Mouse (Mus musculus): ENCODE results near the gene Actbl2.

Gene Actbl2

GRCm38 (mm10) chr13:111254713-111255112, at the start of gene Actbl2:
Gene Actbl2, plus strand, starts transcription at chr13:111255013.
- in situ Hi-C loops (cut with MseI, MboI): no loop called here

GRCm38 (mm10) chr13:111210649-111211378, 44.0 kb upstream of the Actbl2 start:
- in situ Hi-C loops (cut with MseI, MboI): no loop called here

GRCm38 (mm10) chr13:111228768-111229167, 26.0 kb upstream of the Actbl2 start:
- in situ Hi-C loops (cut with MseI, MboI): loop anchor here in 1 of 2 experiments (25.0 kb wide), 1 partner anchor 241 kb away; no protein-coding TSS in a partner anchor

GRCm38 (mm10) chr13:111229541-111229940, 25.3 kb upstream of the Actbl2 start:
- in situ Hi-C loops (cut with MseI, MboI): loop anchor here in 1 of 2 experiments (25.0 kb wide), 1 partner anchor 242 kb away; no protein-coding TSS in a partner anchor

- in situ Hi-C loops (cut with MseI, MboI): loop anchor here (10.0 to 25.0 kb wide), 3 partner anchors 245 to 848 kb away; no protein-coding TSS in a partner anchor
Measured at GRCm38 (mm10) chr13:111232416-111232815, 22.4 kb upstream of the Actbl2 start.

GRCm38 (mm10) chr13:111233356-111233755, 21.5 kb upstream of the Actbl2 start:
- in situ Hi-C loops (cut with MseI, MboI): loop anchor here (10.0 to 25.0 kb wide), 3 partner anchors 246 to 849 kb away; no protein-coding TSS in a partner anchor

GRCm38 (mm10) chr13:111234573-111234972, 20.2 kb upstream of the Actbl2 start:
- in situ Hi-C loops (cut with MseI, MboI): loop anchor here (10.0 to 25.0 kb wide), 3 partner anchors 247 to 850 kb away; no protein-coding TSS in a partner anchor

- in situ Hi-C loops (cut with MseI, MboI): loop anchor here (10.0 to 25.0 kb wide), 3 partner anchors 248 to 851 kb away; no protein-coding TSS in a partner anchor
Measured at GRCm38 (mm10) chr13:111235719-111236166, 19.1 kb upstream of the Actbl2 start.

GRCm38 (mm10) chr13:111236461-111236864, 18.4 kb upstream of the Actbl2 start:
- in situ Hi-C loops (cut with MseI, MboI): loop anchor here (10.0 to 25.0 kb wide), 3 partner anchors 249 to 852 kb away; no protein-coding TSS in a partner anchor

- in situ Hi-C loops (cut with MseI, MboI): loop anchor here (10.0 to 25.0 kb wide), 3 partner anchors 250 to 852 kb away; no protein-coding TSS in a partner anchor
Measured at GRCm38 (mm10) chr13:111237296-111237695, 17.5 kb upstream of the Actbl2 start.

- in situ Hi-C loops (cut with MseI, MboI): loop anchor here (10.0 to 25.0 kb wide), 3 partner anchors 251 to 853 kb away; no protein-coding TSS in a partner anchor
Measured at GRCm38 (mm10) chr13:111237865-111238465, 16.8 kb upstream of the Actbl2 start.

- in situ Hi-C loops (cut with MseI, MboI): no loop called here
Measured at GRCm38 (mm10) chr13:111251106-111251505, 3.7 kb upstream of the Actbl2 start.

- in situ Hi-C loops (cut with MseI, MboI): no loop called here
Measured at GRCm38 (mm10) chr13:111251795-111252194, 3.0 kb upstream of the Actbl2 start.

GRCm38 (mm10) chr13:111258016-111258415, 3.2 kb downstream of the Actbl2 start:
- in situ Hi-C loops (cut with MseI, MboI): no loop called here

GRCm38 (mm10) chr13:111258424-111259092, 3.7 kb downstream of the Actbl2 start:
- in situ Hi-C loops (cut with MseI, MboI): no loop called here

GRCm38 (mm10) chr13:111259093-111259491, 4.3 kb downstream of the Actbl2 start:
- in situ Hi-C loops (cut with MseI, MboI): no loop called here

- in situ Hi-C loops (cut with MseI, MboI): no loop called here
Measured at GRCm38 (mm10) chr13:111259711-111260110, 4.9 kb downstream of the Actbl2 start.

GRCm38 (mm10) chr13:111263186-111263585, 8.4 kb downstream of the Actbl2 start:
- in situ Hi-C loops (cut with MseI, MboI): no loop called here

GRCm38 (mm10) chr13:111263758-111264157, 8.9 kb downstream of the Actbl2 start:
- in situ Hi-C loops (cut with MseI, MboI): no loop called here

- in situ Hi-C loops (cut with MseI, MboI): no loop called here
Measured at GRCm38 (mm10) chr13:111265231-111266000, 10.6 kb downstream of the Actbl2 start.

GRCm38 (mm10) chr13:111266855-111267254, 12.0 kb downstream of the Actbl2 start:
- in situ Hi-C loops (cut with MseI, MboI): no loop called here
